Mouse (Mus musculus) kidney, postnatal 4 days (tissue): ENCODE data around the gene Rab11fip3.
"Not testable (repeated sequence)": the region's sequence is repeated elsewhere in the genome, so short reads cannot be mapped to it uniquely, and the experiment has no call there.

ENCODE experiments used
- DNase-seq, 2 experiments: peaks; one replicate each; pipeline ENCODE4 v3.0.0; 2021; ENCODE audit warnings: mixed read lengths in 2 of 2

The Rab11fip3 gene

GRCm38 (mm10) chr17:26080867-26081266, 11.5 kb upstream of the Rab11fip3 start:
- DNase-seq: peak in 1 of 2 experiments; percentile 34

- no peak for DNase-seq
These were observed 9.5 kb upstream of the Rab11fip3 start for GRCm38 (mm10) chr17:26078851-26079250.

GRCm38 (mm10) chr17:26075246-26075645, 5.9 kb upstream of the Rab11fip3 start:
- DNase-seq: no peak

GRCm38 (mm10) chr17:26070136-26070535, 781 bp upstream of the Rab11fip3 start:
- no peak for DNase-seq

GRCm38 (mm10) chr17:26068024-26068830, 1.1 kb downstream of the Rab11fip3 start:
- DNase-seq: peak; percentile 30 to 49

GRCm38 (mm10) chr17:26066488-26067020, 2.8 kb downstream of the Rab11fip3 start:
- no peak for DNase-seq

- DNase-seq: no peak
These were observed 4.4 kb downstream of the Rab11fip3 start for GRCm38 (mm10) chr17:26064916-26065315.

- DNase-seq: no peak
These were observed 11.4 kb downstream of the Rab11fip3 start for GRCm38 (mm10) chr17:26057787-26058567.

GRCm38 (mm10) chr17:26057278-26057677, 12.1 kb downstream of the Rab11fip3 start:
- DNase-seq: peak in 1 of 2 experiments; percentile 48

GRCm38 (mm10) chr17:26055164-26055563, 14.2 kb downstream of the Rab11fip3 start:
- DNase-seq: peak; percentile 41 to 67

GRCm38 (mm10) chr17:26054133-26054845, 15.1 kb downstream of the Rab11fip3 start:
- DNase-seq: peak; percentile 49 to 70

- no peak for DNase-seq
These were observed 16.6 kb downstream of the Rab11fip3 start for GRCm38 (mm10) chr17:26052706-26053105.

GRCm38 (mm10) chr17:26052074-26052473, 17.3 kb downstream of the Rab11fip3 start:
- DNase-seq: no peak

- no peak for DNase-seq
These were observed 21.2 kb downstream of the Rab11fip3 start for GRCm38 (mm10) chr17:26048118-26048517.

- no peak for DNase-seq
These were observed 22.9 kb downstream of the Rab11fip3 start for GRCm38 (mm10) chr17:26046253-26046997.

- no peak for DNase-seq
These were observed 24.1 kb downstream of the Rab11fip3 start for GRCm38 (mm10) chr17:26045285-26045684.

GRCm38 (mm10) chr17:26043249-26043636, 26.1 kb downstream of the Rab11fip3 start:
- peak; percentile 64 to 74 for DNase-seq

- no peak for DNase-seq
These were observed 26.6 kb downstream of the Rab11fip3 start for GRCm38 (mm10) chr17:26042599-26043248.

GRCm38 (mm10) chr17:26041111-26041802, 28.1 kb downstream of the Rab11fip3 start:
- DNase-seq: peak; percentile 73 to 79

- not testable (repeated sequence) for DNase-seq
These were observed 28.6 kb downstream of the Rab11fip3 start for GRCm38 (mm10) chr17:26040711-26041110.

GRCm38 (mm10) chr17:26032037-26032436, 37.3 kb downstream of the Rab11fip3 start:
- DNase-seq: no peak
